Mouse (Mus musculus): ENCODE results near the gene Tshz2. TPM values are rescaled to one million over a fixed set of nuclear protein-coding genes. Genes with fewer than 3 reads are reported as not detected.

The Tshz2 gene
- polyA plus RNA-seq, 1 experiment from 2014 or later, result 1.2 TPM

DNA sequence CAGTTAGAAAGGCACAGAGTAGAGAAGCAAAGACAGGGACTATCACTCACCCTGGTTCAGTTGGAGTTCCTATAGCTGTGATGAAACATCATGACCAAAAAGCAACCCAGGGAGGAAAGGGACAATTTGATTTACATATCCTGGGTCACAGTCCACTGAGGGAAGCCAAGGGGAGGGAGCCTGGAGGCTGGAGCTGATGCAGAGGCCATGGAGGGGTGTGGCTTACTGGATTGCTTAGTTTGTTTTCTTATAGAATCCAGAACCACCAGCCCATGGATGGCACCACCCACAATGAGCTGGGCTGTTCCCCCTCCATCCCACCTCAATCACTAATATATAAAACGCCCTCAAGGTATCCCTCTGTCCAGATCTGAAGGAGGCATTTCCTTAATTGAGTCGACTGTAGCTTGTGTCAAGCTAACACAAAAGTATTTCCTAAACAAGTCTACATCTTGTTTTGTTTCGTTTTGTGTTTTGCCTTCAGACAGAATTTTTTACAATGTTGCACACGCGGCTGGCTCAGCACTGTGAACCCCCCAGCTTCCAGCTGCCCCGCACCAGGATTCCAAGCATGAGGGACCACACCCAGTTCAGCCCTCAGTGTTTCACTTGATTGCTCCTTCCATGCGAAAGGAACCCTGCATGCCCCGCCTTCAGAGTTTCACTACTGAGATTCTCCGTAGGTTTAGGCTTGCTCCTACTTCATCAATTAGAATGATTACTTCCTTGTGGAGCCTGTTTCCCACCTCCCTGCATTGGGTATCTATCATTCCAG, 413.7 kb downstream of the Tshz2 start:
- no peak for DNase-seq (ENCODE audit: low spot score)
- Histone ChIP-seq H3K4me1 (no peaks in the 10 kb centered on the region), H3K27me3 (ENCODE audit: low read depth, poor library complexity, severe bottlenecking) (no peaks in the 10 kb centered on the region), H3K27ac (replicated peaks) (no peak overlapping the region), H3K4me3 (no peak overlapping the region), H3K9me3 (replicated peaks) (peaks cover 5% of the 10 kb centered on the region; the same call in 1 of the 2 replicates), H3K36me3 (no peaks in the 10 kb centered on the region)
- 88% methylated on average over 9 of the region's 9 CpGs for WGBS

DNA sequence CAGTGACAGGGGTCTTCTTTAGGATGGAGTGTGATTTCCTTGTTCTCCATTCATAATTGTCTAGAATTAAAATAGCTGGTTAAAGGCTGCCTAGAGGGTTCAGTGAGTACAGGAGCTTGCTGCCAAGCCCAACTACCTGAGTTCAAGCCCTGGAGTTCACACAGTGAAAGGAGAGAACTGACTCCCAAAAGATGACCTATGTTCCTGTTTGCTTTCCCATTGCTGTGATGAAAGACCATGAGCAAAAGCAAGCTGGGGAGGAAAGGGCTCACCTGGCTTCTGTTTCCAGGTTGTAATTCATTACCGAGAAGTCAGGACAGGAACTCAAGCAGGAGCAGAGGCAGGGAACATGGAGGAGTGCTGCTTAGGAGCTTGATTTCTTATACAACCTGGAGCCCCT, 416.0 kb downstream of the Tshz2 start:
- DNase-seq (ENCODE audit: low spot score), result no peak
- Histone ChIP-seq H3K27ac (replicated peaks) (no peak overlapping the region), H3K4me3 (no peak overlapping the region), H3K4me1 (no peaks in the 10 kb centered on the region), H3K9me3 (replicated peaks) (peaks cover 5% of the 10 kb centered on the region; the same call in 1 of the 2 replicates), H3K27me3 (ENCODE audit: low read depth, poor library complexity, severe bottlenecking) (no peaks in the 10 kb centered on the region), H3K36me3 (no peaks in the 10 kb centered on the region)
- 95% methylated on average over 1 of the region's 1 CpGs for WGBS

GRCm38 (mm10) chr2:170050651-170051050, 417.8 kb downstream of the Tshz2 start:
- H3K36me3 ChIP-seq, result no peaks in the 10 kb centered on the region
- no peak overlapping the region for H3K4me3 ChIP-seq
- WGBS, result 43% methylated on average over 5 of the region's 5 CpGs
- no peaks in the 10 kb centered on the region for H3K4me1 ChIP-seq
- DNase-seq (ENCODE audit: low spot score), result no peak
- peaks cover 5% of the 10 kb centered on the region; the same call in 1 of the 2 replicates for H3K9me3 ChIP-seq (replicated peaks)
- no peak overlapping the region for H3K27ac ChIP-seq (replicated peaks)
- no peaks in the 10 kb centered on the region for H3K27me3 ChIP-seq (ENCODE audit: low read depth, poor library complexity, severe bottlenecking)

DNA sequence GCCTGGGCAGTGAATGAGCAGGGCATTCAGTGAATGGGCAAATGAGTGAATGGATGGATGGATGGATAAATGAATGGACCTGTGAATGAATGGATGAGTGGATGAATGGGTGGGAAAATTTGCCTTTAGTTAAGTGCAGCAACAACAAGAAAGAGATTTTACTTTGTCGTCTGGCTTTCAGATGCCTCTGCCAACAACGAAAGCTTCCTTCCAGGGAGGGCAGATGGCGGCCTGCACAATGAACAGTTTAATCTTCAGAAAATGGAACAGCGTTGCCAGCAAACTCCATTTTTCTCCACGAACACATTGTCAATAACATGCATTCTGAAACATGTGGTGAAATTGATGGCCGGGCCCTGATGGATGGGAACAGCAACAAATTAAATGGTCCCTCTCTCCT, 418.6 kb downstream of the Tshz2 start:
- Histone ChIP-seq H3K27ac (replicated peaks) (no peak overlapping the region), H3K9me3 (replicated peaks) (no peaks in the 10 kb centered on the region), H3K36me3 (no peaks in the 10 kb centered on the region), H3K4me3 (no peak overlapping the region), H3K4me1 (no peaks in the 10 kb centered on the region), H3K27me3 (ENCODE audit: low read depth, poor library complexity, severe bottlenecking) (no peaks in the 10 kb centered on the region)
- WGBS, result 88% methylated on average over 6 of the region's 6 CpGs
- DNase-seq (ENCODE audit: low spot score), result no peak

GRCm38 (mm10) chr2:170054943-170055342, 422.1 kb downstream of the Tshz2 start:
- Histone ChIP-seq H3K9me3 (replicated peaks) (no peaks in the 10 kb centered on the region), H3K27me3 (ENCODE audit: low read depth, poor library complexity, severe bottlenecking) (no peaks in the 10 kb centered on the region), H3K4me1 (no peaks in the 10 kb centered on the region), H3K27ac (replicated peaks) (no peak overlapping the region), H3K36me3 (no peaks in the 10 kb centered on the region), H3K4me3 (no peak overlapping the region)
- WGBS, result 81% methylated on average over 12 of the region's 12 CpGs
- no peak for DNase-seq (ENCODE audit: low spot score)

- H3K36me3 ChIP-seq, result no peaks in the 10 kb centered on the region
- H3K9me3 ChIP-seq (replicated peaks), result 0 out of 2 replicates have a peak, but pooled peaks cover under 1% of the 10 kb centered on the region
- no peak overlapping the region for H3K27ac ChIP-seq (replicated peaks)
- H3K4me3 ChIP-seq, result no peak overlapping the region
- no peaks in the 10 kb centered on the region for H3K27me3 ChIP-seq (ENCODE audit: low read depth, poor library complexity, severe bottlenecking)
- H3K4me1 ChIP-seq, result no peaks in the 10 kb centered on the region
- peak; percentile 53 for DNase-seq (ENCODE audit: low spot score)
- 37% methylated on average over 9 of the region's 9 CpGs for WGBS
Observed at GRCm38 (mm10) chr2:170055413-170055812, 422.6 kb downstream of the Tshz2 start.

GRCm38 (mm10) chr2:170058774-170059173, 426.0 kb downstream of the Tshz2 start:
- Histone ChIP-seq H3K4me1 (no peaks in the 10 kb centered on the region), H3K27ac (replicated peaks) (no peak overlapping the region), H3K27me3 (ENCODE audit: low read depth, poor library complexity, severe bottlenecking) (no peaks in the 10 kb centered on the region), H3K4me3 (no peak overlapping the region), H3K9me3 (replicated peaks) (0 out of 2 replicates have a peak, but pooled peaks cover 3% of the 10 kb centered on the region), H3K36me3 (no peaks in the 10 kb centered on the region)
- DNase-seq (ENCODE audit: low spot score), result no peak
- whole genome bisulfite sequencing, result 95% methylated on average over 14 of the region's 14 CpGs

DNA sequence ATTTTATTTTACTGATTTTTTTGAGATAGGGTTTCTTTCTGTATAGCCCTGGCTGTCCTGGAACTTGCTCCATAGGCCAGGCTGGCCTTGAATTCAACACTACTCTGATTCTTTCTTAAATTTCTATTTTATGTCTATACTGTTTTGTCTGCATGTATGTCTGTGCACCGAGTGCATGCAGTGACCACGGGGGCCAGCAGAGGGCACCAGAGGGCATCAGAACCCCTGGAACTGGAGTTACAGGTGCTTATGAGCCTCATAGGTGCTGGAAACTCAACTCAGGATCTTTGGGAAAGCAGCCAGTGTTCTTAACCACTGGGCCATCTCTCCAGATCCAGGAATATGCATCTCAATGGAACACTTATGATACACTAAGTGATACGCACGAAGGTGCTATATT, 427.3 kb downstream of the Tshz2 start:
- H3K36me3 ChIP-seq, result no peaks in the 10 kb centered on the region
- DNase-seq (ENCODE audit: low spot score), result peak; percentile 38
- no peak overlapping the region for H3K4me3 ChIP-seq
- 65% methylated on average over 4 of the region's 4 CpGs for WGBS
- H3K27me3 ChIP-seq (ENCODE audit: low read depth, poor library complexity, severe bottlenecking), result no peaks in the 10 kb centered on the region
- 0 out of 2 replicates have a peak, but pooled peaks cover 6% of the 10 kb centered on the region for H3K9me3 ChIP-seq (replicated peaks)
- no peak overlapping the region for H3K27ac ChIP-seq (replicated peaks)
- H3K4me1 ChIP-seq, result no peaks in the 10 kb centered on the region

DNA sequence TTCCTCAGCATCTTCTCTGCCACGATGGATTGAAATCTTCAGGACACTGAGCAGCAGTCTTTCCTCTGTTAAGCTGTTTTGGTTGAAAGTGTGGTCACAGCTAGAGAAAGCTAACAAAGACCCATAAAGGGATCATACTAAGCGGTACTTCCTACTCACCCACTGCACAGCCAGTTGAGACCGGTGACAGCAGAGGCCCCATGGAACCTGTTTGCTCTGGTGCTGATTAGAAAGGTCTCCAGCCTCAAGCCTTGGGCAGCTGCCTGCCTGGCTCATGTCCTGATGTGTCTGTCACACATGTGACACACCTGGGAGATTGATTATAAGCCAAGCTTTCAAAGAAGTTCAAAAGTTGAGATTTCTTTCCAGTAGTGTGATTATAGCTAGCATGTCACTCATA, 429.6 kb downstream of the Tshz2 start:
- no peak overlapping the region for H3K4me3 ChIP-seq

GRCm38 (mm10) chr2:170069976-170070375, 437.2 kb downstream of the Tshz2 start:
- H3K27me3 ChIP-seq (ENCODE audit: low read depth, poor library complexity, severe bottlenecking), result no peaks in the 10 kb centered on the region
- peaks cover 1% of the 10 kb centered on the region; the same call in 1 of the 2 replicates for H3K9me3 ChIP-seq (replicated peaks)
- no peaks in the 10 kb centered on the region for H3K4me1 ChIP-seq
- 89% methylated on average over 5 of the region's 5 CpGs for WGBS
- H3K27ac ChIP-seq (replicated peaks), result no peak overlapping the region
- no peak for DNase-seq (ENCODE audit: low spot score)
- no peaks in the 10 kb centered on the region for H3K36me3 ChIP-seq
- no peak overlapping the region for H3K4me3 ChIP-seq

More for the DNA sequence above, 429.6 kb downstream of the Tshz2 start:
- Histone ChIP-seq H3K36me3 (no peaks in the 10 kb centered on the region), H3K27me3 (ENCODE audit: low read depth, poor library complexity, severe bottlenecking) (no peaks in the 10 kb centered on the region), H3K9me3 (replicated peaks) (peaks cover 6% of the 10 kb centered on the region; the same call in 1 of the 2 replicates), H3K4me1 (no peaks in the 10 kb centered on the region), H3K27ac (replicated peaks) (no peak overlapping the region)
- 79% methylated on average over 3 of the region's 3 CpGs for WGBS
- DNase-seq (ENCODE audit: low spot score), result no peak

DNA sequence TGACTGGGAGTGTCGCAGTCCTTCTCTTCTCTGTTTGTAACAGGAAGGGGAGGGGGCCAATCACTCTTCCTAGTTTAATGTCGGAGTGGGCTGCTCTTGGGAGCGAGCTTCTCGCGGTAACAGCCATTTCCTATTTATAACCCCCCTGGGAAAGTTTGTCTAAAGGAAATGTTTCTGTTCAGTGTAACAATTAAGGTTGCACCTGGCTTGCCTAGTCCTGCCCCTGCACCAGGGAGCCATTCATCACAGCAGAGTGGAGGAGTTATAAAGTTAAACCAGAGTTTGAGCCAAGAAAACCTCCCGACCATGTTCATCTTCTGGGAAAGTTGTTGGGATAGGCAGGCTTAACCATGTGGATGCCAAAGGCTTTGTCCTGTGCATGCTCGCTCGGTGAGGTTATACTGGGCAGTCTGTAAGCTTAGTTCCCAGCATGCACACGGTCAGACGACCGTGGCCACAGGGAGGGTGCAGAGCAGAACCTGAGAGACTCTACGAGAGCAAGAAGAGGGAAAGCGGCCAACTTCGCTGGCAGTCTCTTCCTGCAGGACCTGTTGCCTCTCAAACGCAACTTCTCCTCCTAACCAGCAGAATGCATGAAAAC, 437.9 kb downstream of the Tshz2 start:
- H3K4me3 ChIP-seq, result no peak overlapping the region
- H3K9me3 ChIP-seq (replicated peaks), result no peaks in the 10 kb centered on the region; the same call in 1 of the 2 replicates
- DNase-seq (ENCODE audit: low spot score), result no peak
- H3K4me1 ChIP-seq, result no peaks in the 10 kb centered on the region
- 74% methylated on average over 15 of the region's 15 CpGs for WGBS
- no peak overlapping the region for H3K27ac ChIP-seq (replicated peaks)
- no peaks in the 10 kb centered on the region for H3K27me3 ChIP-seq (ENCODE audit: low read depth, poor library complexity, severe bottlenecking)
- H3K36me3 ChIP-seq, result no peaks in the 10 kb centered on the region

DNA sequence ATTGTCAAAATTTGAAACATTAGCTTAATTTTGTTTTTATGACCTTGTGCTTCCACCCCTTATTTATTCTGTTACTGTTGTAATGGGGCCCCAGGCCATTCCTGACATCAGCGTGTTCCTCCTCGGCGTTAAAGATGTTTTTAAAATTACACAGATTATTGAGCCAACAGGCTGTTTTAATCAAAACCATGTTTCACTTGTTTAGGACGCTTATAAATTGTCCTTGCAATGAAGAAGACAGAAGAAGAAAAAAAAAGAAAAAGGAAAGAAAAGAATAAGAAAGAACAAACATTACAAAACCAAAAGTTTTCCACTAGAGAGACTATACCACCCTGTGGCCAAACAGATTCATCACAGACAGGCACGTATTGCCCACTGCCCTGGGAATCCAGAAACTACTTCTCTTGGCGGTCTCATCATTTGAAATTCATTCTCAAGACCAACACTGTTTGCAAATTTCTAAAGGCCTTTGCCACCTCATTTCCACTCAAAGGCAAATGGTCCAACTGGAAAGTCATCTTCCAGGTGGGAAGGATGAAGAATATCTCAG, 444.2 kb downstream of the Tshz2 start:
- no peak for DNase-seq (ENCODE audit: low spot score)
- H3K4me1 ChIP-seq, result no peaks in the 10 kb centered on the region
- 81% methylated on average over 6 of the region's 6 CpGs for WGBS
- H3K36me3 ChIP-seq, result no peaks in the 10 kb centered on the region
- no peaks in the 10 kb centered on the region for H3K27me3 ChIP-seq (ENCODE audit: low read depth, poor library complexity, severe bottlenecking)
- no peaks in the 10 kb centered on the region for H3K9me3 ChIP-seq (replicated peaks)
- H3K27ac ChIP-seq (replicated peaks), result no peak overlapping the region
- no peak overlapping the region for H3K4me3 ChIP-seq

DNA sequence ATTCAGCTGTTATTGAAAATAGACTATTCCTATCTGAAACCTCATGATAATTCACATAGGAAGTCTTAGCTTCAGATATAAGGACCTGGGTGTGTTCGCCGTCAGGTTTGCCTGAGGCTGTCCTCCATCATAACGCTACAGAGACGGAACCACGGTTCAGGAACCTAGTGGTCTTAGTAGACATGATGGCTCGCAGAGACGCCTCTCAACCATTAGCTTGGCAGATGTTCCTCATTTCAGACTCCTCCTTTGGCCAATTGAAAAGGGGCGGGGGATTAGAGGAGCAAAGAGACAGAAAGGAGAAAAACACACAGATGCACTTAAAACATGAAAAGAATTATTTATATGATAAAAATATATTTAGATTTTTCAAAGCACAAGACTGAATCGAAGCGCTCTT, 445.2 kb downstream of the Tshz2 start:
- Histone ChIP-seq H3K4me1 (no peaks in the 10 kb centered on the region), H3K27ac (replicated peaks) (no peak overlapping the region), H3K27me3 (ENCODE audit: low read depth, poor library complexity, severe bottlenecking) (no peaks in the 10 kb centered on the region), H3K9me3 (replicated peaks) (no peaks in the 10 kb centered on the region), H3K4me3 (no peak overlapping the region), H3K36me3 (no peaks in the 10 kb centered on the region)
- 94% methylated on average over 10 of the region's 10 CpGs for WGBS
- no peak for DNase-seq (ENCODE audit: low spot score)
